Comparison of ENCODE assay signal across 8 mouse cellular contexts in genomic region chr2:174075072-174075570, GRCm38 (mm10). TPM values are rescaled to one million over a fixed set of nuclear protein-coding genes. Genes with fewer than 3 reads are reported as not detected.
DNase-seq lines count a peak whose midpoint lies in the region; ATAC-seq and TF ChIP-seq lines count a peak whose summit lies in the region.

No protein-coding gene starts in this region.

- peak overlapping the region; percentile 53 for H3K4me3 ChIP-seq in forebrain, embryonic 14.5 days (ENCODE audit: low read depth, low read length)
- H3K4me3 ChIP-seq in kidney, adult 2 months (ENCODE audit: insufficient read depth, low read depth, low read length): no peak overlapping the region
- peak overlapping the region; percentile 88 for H3K4me3 ChIP-seq in lung, embryonic 16.5 days (ENCODE audit: low read length)
- H3K4me3 ChIP-seq in testis, adult 2 months (ENCODE audit: control insufficient read depth, low read depth, low read length): peak overlapping the region; percentile 49

- peaks cover 16% of the 10 kb centered on the region for H3K4me1 ChIP-seq in forebrain, embryonic 14.5 days (ENCODE audit: control insufficient read depth, insufficient read depth, low read length)
- peaks cover 5% of the 10 kb centered on the region; the same call in 1 of the 2 replicates for H3K4me1 ChIP-seq in kidney, adult 2 months (ENCODE audit: control insufficient read depth, insufficient read depth, low read length)
- peaks cover 28% of the 10 kb centered on the region for H3K4me1 ChIP-seq in lung, embryonic 16.5 days (replicated peaks; ENCODE audit: control insufficient read depth, insufficient read depth, low read length)
- H3K4me1 ChIP-seq in testis, adult 2 months (ENCODE audit: control insufficient read depth, insufficient read depth, low read length): peaks cover 14% of the 10 kb centered on the region

- TF ChIP-seq POLR2A in kidney, adult 2 months (IDR thresholded peaks at IDR 0.05; ENCODE audit: low read depth, low read length): no peak
- no peak for TF ChIP-seq POLR2A in testis, adult 2 months (IDR thresholded peaks at IDR 0.05; ENCODE audit: control insufficient read depth, low read depth, low read length)

- H3K27me3 ChIP-seq in forebrain, embryonic 14.5 days (replicated peaks; ENCODE audit: control insufficient read depth, insufficient read depth, low read length): no peaks in the 10 kb centered on the region
- H3K27me3 ChIP-seq in kidney, adult 2 months (replicated peaks; ENCODE audit: control insufficient read depth, insufficient read depth, low read length): no peaks in the 10 kb centered on the region
- H3K27me3 ChIP-seq in lung, embryonic 16.5 days (ENCODE audit: control insufficient read depth, insufficient read depth, low read depth, low read length): no peaks in the 10 kb centered on the region
- no peaks in the 10 kb centered on the region for H3K27me3 ChIP-seq in testis, adult 2 months (ENCODE audit: control insufficient read depth, insufficient read depth, low read length)

- no peak for TF ChIP-seq CTCF in kidney, adult 2 months (conservative IDR thresholded peaks at IDR 0.05; ENCODE audit: insufficient read depth, insufficient read length, low read depth, low read length)
- no peak for TF ChIP-seq CTCF in testis, adult 2 months (IDR thresholded peaks at IDR 0.05; ENCODE audit: control insufficient read depth, insufficient read depth, insufficient replicate concordance, low read depth, low read length)

- DNase-seq in frontal cortex, postnatal 36 days (ENCODE audit: low spot score in 2 of 2): peak; percentile 8 to 12
- DNase-seq in MN1 (ENCODE audit: low spot score): peak; percentile 58
- peak; percentile 36 for DNase-seq in forebrain, embryonic 14.5 days (ENCODE audit: low spot score)
- DNase-seq in kidney, adult 2 months: no peak
- DNase-seq in adrenal gland, postnatal 25 days: no peak

- WGBS in forebrain, embryonic 14.5 days: under 1% methylated on average over 22 of the region's 22 CpGs
- WGBS in kidney, adult 2 months: 14% methylated on average over 22 of the region's 22 CpGs
- WGBS in lung, embryonic 16.5 days: 2% methylated on average over 22 of the region's 22 CpGs

- H3K27ac ChIP-seq in forebrain, embryonic 14.5 days (ENCODE audit: low read depth, low read length): peak overlapping the region; percentile 80
- peak overlapping the region; percentile 52; the same call in 1 of the 2 replicates for H3K27ac ChIP-seq in kidney, adult 2 months (ENCODE audit: insufficient read depth, low read depth, low read length)
- peak overlapping the region; percentile 98 for H3K27ac ChIP-seq in lung, embryonic 16.5 days (ENCODE audit: low read length)
- no peak overlapping the region; the same call in 1 of the 2 replicates for H3K27ac ChIP-seq in testis, adult 2 months (ENCODE audit: control insufficient read depth, insufficient read depth, low read depth, low read length)

- H3K9ac ChIP-seq in forebrain, embryonic 14.5 days (ENCODE audit: low read length): peak overlapping the region; percentile 73
- peak overlapping the region; percentile 73 for H3K9ac ChIP-seq in lung, embryonic 16.5 days (ENCODE audit: low read length)

- no peaks in the 10 kb centered on the region for H3K36me3 ChIP-seq in forebrain, embryonic 14.5 days (ENCODE audit: control insufficient read depth, insufficient read depth, low read length)
- no peaks in the 10 kb centered on the region for H3K36me3 ChIP-seq in kidney, adult 2 months (ENCODE audit: control insufficient read depth, insufficient read depth, low read length)
- no peaks in the 10 kb centered on the region for H3K36me3 ChIP-seq in lung, embryonic 16.5 days (ENCODE audit: control insufficient read depth, insufficient read depth, low read length)
- no peaks in the 10 kb centered on the region for H3K36me3 ChIP-seq in testis, adult 2 months (ENCODE audit: control insufficient read depth, insufficient read depth, low read length)

- no peak for ATAC-seq in frontal cortex, adult (ENCODE audit: low TSS enrichment)
- ATAC-seq in forebrain, embryonic 14.5 days: peak; percentile 4; the same call in 1 of the 2 replicates
- no peak for ATAC-seq in lung, embryonic 16.5 days (ENCODE audit: low read depth)

- peak overlapping the region; percentile 88 for H3K4me2 ChIP-seq in forebrain, embryonic 14.5 days (ENCODE audit: low read length)
- H3K4me2 ChIP-seq in lung, embryonic 16.5 days (ENCODE audit: low read depth, low read length): peak overlapping the region; percentile 93

- H3K9me3 ChIP-seq in forebrain, embryonic 14.5 days (replicated peaks; ENCODE audit: control insufficient read depth, low read length): no peaks in the 10 kb centered on the region
- no peaks in the 10 kb centered on the region for H3K9me3 ChIP-seq in lung, embryonic 16.5 days (ENCODE audit: control insufficient read depth, low read length)

RNA-seq across cellular contexts. Expression of gene Stx16, which starts 1.0 kb away (rescaled TPM):
- polyA plus RNA-seq in forebrain, embryonic 14.5 days (2014; fragmentation: Nextera tagmentation; extraction: Ambion mirVana): 9.1 and 9.2 TPM in 2 replicates
- polyA plus RNA-seq in kidney, adult 2 months (2012; rRNA removed): 24.3 and 31.9 TPM in 2 replicates
- polyA plus RNA-seq in lung, embryonic 16.5 days (2015; fragmentation: Nextera tagmentation; extraction: Ambion mirVana): 11.3 and 12.1 TPM in 2 replicates
- 26.4 and 30.0 TPM in 2 replicates for polyA plus RNA-seq in testis, adult 2 months (2012; rRNA removed)
- 41.6 and 63.8 TPM in 2 replicates for total RNA-seq in adrenal gland, postnatal 25 days (2021)

RNA-seq across cellular contexts. Expression of gene Npepl1, which starts 35.0 kb away (rescaled TPM):
- 20.3 and 20.6 TPM in 2 replicates for polyA plus RNA-seq in forebrain, embryonic 14.5 days (2014; fragmentation: Nextera tagmentation; extraction: Ambion mirVana)
- 91.6 and 110 TPM in 2 replicates for polyA plus RNA-seq in kidney, adult 2 months (2012; rRNA removed)
- polyA plus RNA-seq in lung, embryonic 16.5 days (2015; fragmentation: Nextera tagmentation; extraction: Ambion mirVana): 61.7 and 68.1 TPM in 2 replicates
- polyA plus RNA-seq in testis, adult 2 months (2012; rRNA removed): 19.5 and 20.6 TPM in 2 replicates
- 65.3 and 71.0 TPM in 2 replicates for total RNA-seq in adrenal gland, postnatal 25 days (2021)

Comparison
In these comparisons a context has a peak if more than half of its experiments do, and no peak if none do; other contexts are left out.
1. DNase-seq: peak in frontal cortex, postnatal 36 days (2 of 2), MN1 (single experiment) and forebrain, embryonic 14.5 days (single experiment); none in kidney, adult 2 months (single experiment) and adrenal gland, postnatal 25 days (single experiment).